Mouse (Mus musculus): Measurements from ENCODE around the gene Scg2. TPM values are rescaled to one million over a fixed set of nuclear protein-coding genes. Genes with fewer than 3 reads are reported as not detected.

Gene Scg2
- 0.08 TPM in 2 replicates for polyA plus RNA-seq (2015; fragmentation: Nextera tagmentation; extraction: Ambion mirVana)

DNA sequence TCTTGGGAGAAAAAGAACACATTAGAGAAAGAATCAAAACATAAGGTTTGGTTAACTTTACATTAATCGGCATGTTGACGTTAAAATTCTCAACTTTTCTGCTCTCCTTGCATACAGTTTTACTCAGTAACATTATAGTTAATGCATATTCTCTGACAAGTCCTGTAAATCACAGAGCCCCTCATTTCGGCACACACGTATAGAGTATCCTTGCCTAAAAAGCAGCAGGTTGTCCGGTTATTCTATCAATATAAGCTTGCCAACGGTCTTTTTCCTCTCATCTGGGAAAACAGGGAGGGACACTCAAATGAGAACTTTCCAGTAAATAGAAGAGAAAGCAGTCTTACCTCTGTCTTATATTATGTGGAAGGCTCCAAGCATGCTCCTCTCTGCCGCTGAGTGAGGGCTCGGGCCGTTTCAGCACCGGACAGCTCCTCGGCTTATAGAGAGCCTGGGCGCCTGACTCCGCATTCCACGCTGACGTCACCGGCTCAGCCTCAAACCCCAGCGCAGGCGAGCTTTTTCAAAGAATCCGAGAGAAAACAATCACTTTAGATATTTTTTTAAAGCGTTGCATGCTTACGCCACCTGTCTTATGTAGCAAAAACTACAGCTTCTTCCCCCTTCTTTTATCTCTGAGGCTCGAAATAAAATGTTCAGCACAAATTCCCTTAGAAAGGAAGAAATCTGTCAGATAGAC, at the start of gene Scg2:
TSS of gene Scg2 (minus strand) at position 512 of the 700 bp plus-strand sequence.
- Histone ChIP-seq H3K4me1 (replicated peaks) (no peaks in the 10 kb centered on the region), H3K4me2 (no peak within 1 kb of the TSS), H3K9me3 (replicated peaks) (no peaks in the 10 kb centered on the region), H3K27ac (replicated peaks) (no peak within 1 kb of the TSS), H3K4me3 (replicated peaks) (no peak within 1 kb of the TSS), H3K9ac (no peak within 1 kb of the TSS), H3K27me3 (no peaks in the 10 kb centered on the region), H3K36me3 (replicated peaks) (no peaks in the 10 kb centered on the region)
- no peak for ATAC-seq (ENCODE audit: insufficient read depth)
- 15% methylated on average over 22 of the region's 22 CpGs for WGBS (ENCODE audit: insufficient replicate concordance)

DNA sequence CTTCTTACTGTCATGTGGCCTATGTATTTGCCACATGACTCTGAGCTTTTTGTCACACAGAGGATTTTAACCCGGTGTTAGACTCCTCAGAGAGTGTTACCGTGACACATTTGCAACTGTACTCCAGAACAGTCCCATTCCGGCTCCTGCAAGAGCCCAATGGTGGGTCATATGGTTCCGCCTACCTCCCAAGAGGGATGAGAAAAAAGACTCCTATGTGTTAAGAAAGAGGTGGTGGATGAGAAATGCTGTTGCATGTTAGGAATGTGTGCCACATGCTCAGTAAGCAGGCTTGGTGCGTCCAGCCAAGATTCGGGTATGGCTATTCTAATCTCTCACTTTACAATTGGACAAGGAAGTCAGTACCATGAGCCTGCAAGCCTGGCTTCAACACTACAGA, 45.6 kb upstream of the Scg2 start:
- H3K27me3 ChIP-seq = no peaks in the 10 kb centered on the region
- no peak overlapping the region for H3K27ac ChIP-seq (replicated peaks)
- no peak for ATAC-seq (ENCODE audit: insufficient read depth)
- no peak overlapping the region for H3K4me2 ChIP-seq
- no peaks in the 10 kb centered on the region for H3K9me3 ChIP-seq (replicated peaks)
- no peaks in the 10 kb centered on the region for H3K36me3 ChIP-seq (replicated peaks)
- no peak overlapping the region for H3K9ac ChIP-seq
- no peaks in the 10 kb centered on the region for H3K4me1 ChIP-seq (replicated peaks)
- no peak overlapping the region for H3K4me3 ChIP-seq (replicated peaks)
- WGBS (ENCODE audit: insufficient replicate concordance) = 64% methylated on average over 6 of the region's 6 CpGs

DNA sequence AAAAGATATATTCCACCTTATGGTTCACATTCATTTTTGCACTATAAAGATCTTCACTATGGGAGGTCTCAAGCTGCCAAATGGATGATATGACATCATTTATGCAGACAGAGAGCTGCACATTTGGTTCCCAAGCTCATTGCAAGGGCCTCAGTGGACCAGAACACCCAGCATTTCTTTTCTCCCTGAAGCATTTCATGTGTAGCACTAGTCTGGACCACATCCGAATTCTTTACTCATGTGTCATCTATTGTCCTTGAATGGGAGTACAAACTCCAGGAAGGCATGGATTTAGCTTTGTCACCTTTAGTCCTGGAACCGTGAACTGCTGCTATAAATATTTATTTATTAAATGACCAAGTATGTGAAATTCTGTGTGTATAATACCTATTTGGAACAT, 30.9 kb upstream of the Scg2 start:
- no peak for ATAC-seq (ENCODE audit: insufficient read depth)
- H3K27me3 ChIP-seq = no peaks in the 10 kb centered on the region
- WGBS (ENCODE audit: insufficient replicate concordance) = 48% methylated on average over 2 of the region's 2 CpGs
- H3K36me3 ChIP-seq (replicated peaks) = no peaks in the 10 kb centered on the region
- H3K4me3 ChIP-seq (replicated peaks) = no peak overlapping the region
- H3K9ac ChIP-seq = no peak overlapping the region
- H3K9me3 ChIP-seq (replicated peaks) = no peaks in the 10 kb centered on the region
- no peaks in the 10 kb centered on the region for H3K4me1 ChIP-seq (replicated peaks)
- H3K4me2 ChIP-seq = no peak overlapping the region
- no peak overlapping the region for H3K27ac ChIP-seq (replicated peaks)

DNA sequence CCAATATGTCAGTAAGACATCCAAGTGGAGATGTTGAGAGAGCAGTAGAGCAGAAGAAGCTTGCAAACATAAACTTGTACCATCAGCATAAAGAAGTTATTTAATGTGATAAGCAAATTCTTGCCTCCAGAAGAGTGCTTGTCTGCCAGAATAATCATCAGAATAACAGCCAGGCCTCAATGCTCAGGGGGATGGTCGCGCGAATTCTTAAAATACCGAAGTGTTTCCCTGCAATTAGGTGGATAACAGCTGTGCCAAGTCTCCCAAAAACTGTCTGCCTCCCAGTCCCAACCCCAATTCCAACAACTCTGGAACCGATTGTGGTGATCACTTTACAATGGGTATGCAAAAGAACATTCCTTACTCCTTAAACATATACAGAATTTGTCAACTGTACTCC, 30.0 kb upstream of the Scg2 start:
- no peak overlapping the region for H3K9ac ChIP-seq
- H3K9me3 ChIP-seq (replicated peaks) = no peaks in the 10 kb centered on the region
- H3K4me1 ChIP-seq (replicated peaks) = no peaks in the 10 kb centered on the region
- H3K27ac ChIP-seq (replicated peaks) = no peak overlapping the region
- H3K4me2 ChIP-seq = no peak overlapping the region
- H3K36me3 ChIP-seq (replicated peaks) = no peaks in the 10 kb centered on the region
- ATAC-seq (ENCODE audit: insufficient read depth) = no peak
- WGBS (ENCODE audit: insufficient replicate concordance) = 65% methylated on average over 5 of the region's 5 CpGs
- no peaks in the 10 kb centered on the region for H3K27me3 ChIP-seq
- no peak overlapping the region for H3K4me3 ChIP-seq (replicated peaks)

DNA sequence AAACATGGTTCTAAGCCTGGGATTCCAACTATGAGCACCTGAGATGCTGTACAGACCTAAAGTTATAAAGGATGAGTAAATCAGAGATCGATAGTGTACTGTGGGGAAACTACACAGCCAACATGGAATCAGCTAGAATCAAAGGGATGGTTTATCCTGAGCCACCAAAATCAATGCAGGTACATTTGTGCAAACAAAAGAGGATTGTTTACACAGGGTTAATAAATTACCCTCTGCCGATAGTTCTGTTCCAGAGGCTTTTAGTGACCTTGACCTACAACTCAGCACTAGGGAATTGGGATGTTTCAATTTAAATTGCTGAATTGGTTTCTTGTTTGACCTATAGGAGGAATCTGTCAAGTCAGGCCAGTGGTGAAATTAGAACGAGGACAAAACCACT, 26.7 kb upstream of the Scg2 start:
- WGBS (ENCODE audit: insufficient replicate concordance) = 45% methylated on average over 3 of the region's 3 CpGs
- peak; percentile 85 for ATAC-seq (ENCODE audit: insufficient read depth)
- no peaks in the 10 kb centered on the region for H3K4me1 ChIP-seq (replicated peaks)
- H3K9ac ChIP-seq = no peak overlapping the region
- H3K4me2 ChIP-seq = no peak overlapping the region
- H3K27me3 ChIP-seq = no peaks in the 10 kb centered on the region
- H3K27ac ChIP-seq (replicated peaks) = no peak overlapping the region
- no peaks in the 10 kb centered on the region for H3K9me3 ChIP-seq (replicated peaks)
- no peak overlapping the region for H3K4me3 ChIP-seq (replicated peaks)
- H3K36me3 ChIP-seq (replicated peaks) = no peaks in the 10 kb centered on the region

DNA sequence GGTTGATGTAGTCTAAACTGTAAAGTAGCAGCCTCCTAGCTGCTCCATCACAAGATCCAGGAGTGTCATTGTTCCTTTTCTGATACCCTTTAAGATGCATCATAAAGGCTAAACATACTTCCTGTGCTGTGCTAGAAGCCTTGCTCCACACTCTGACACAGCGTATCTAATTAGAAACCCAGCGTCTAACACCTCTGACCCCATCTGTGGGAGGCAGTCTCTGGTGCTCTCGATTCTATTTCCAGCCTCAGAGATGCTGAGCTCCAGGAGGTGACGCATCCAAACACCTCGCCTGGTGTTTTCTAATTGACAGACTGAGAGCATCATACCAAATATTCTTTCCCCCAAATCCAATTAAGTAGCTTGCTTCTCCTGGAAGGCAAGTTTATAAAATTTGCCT, 18.6 kb upstream of the Scg2 start:
- no peak overlapping the region for H3K4me3 ChIP-seq (replicated peaks)
- H3K4me1 ChIP-seq (replicated peaks) = no peaks in the 10 kb centered on the region
- H3K27me3 ChIP-seq = no peaks in the 10 kb centered on the region
- no peak for ATAC-seq (ENCODE audit: insufficient read depth)
- H3K9ac ChIP-seq = no peak overlapping the region
- H3K4me2 ChIP-seq = no peak overlapping the region
- H3K27ac ChIP-seq (replicated peaks) = no peak overlapping the region
- 39% methylated on average over 5 of the region's 5 CpGs for WGBS (ENCODE audit: insufficient replicate concordance)
- H3K9me3 ChIP-seq (replicated peaks) = no peaks in the 10 kb centered on the region
- no peaks in the 10 kb centered on the region for H3K36me3 ChIP-seq (replicated peaks)

DNA sequence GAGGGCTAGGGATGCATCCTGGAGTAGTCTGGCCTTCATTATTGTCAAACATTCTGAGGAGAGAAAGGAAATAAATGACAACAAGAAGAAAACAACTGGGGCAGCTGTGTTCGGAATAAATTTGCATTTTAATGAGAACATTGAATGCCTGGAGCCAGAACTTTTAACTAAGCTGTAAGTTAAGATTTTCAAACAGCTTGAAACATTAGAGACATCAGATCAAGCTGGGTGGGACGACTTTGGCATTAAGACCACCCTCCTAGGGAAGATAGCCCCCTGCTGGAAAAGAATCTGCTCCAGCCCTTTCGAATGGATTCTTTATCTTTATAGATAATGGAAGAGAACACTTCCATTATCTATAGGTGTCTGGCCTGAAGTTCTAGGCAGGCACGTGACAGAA, 14.2 kb upstream of the Scg2 start:
- Histone ChIP-seq H3K36me3 (replicated peaks) (no peaks in the 10 kb centered on the region), H3K27me3 (no peaks in the 10 kb centered on the region), H3K9me3 (replicated peaks) (no peaks in the 10 kb centered on the region), H3K9ac (no peak overlapping the region), H3K27ac (replicated peaks) (no peak overlapping the region), H3K4me2 (no peak overlapping the region), H3K4me1 (replicated peaks) (no peaks in the 10 kb centered on the region), H3K4me3 (replicated peaks) (no peak overlapping the region)
- WGBS (ENCODE audit: insufficient replicate concordance) = 26% methylated on average over 4 of the region's 4 CpGs
- ATAC-seq (ENCODE audit: insufficient read depth) = no peak

DNA sequence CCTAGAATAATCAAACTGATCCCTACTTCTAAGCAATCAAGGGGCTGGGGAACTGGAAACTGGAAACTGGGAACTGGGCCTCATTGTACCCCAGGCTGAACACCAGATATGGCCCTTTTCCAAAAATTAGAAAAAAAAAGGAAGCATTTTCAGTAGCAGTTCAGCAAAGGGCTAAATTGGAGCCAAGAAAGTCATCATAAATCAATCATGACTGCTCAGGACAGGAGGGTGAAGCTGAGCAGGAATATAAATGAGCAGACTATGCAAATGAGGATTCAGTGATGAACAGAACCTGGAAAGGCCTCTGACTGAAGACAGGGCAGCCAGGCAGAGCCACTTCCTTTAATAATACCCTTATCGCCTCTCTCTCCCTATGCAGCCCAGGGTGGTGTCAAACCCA, 12.4 kb upstream of the Scg2 start:
- no peak overlapping the region for H3K4me2 ChIP-seq
- H3K27ac ChIP-seq (replicated peaks) = no peak overlapping the region
- WGBS (ENCODE audit: insufficient replicate concordance) = 61% methylated on average over 1 of the region's 1 CpGs
- no peaks in the 10 kb centered on the region for H3K9me3 ChIP-seq (replicated peaks)
- no peak for ATAC-seq (ENCODE audit: insufficient read depth)
- H3K9ac ChIP-seq = no peak overlapping the region
- no peaks in the 10 kb centered on the region for H3K36me3 ChIP-seq (replicated peaks)
- H3K27me3 ChIP-seq = no peaks in the 10 kb centered on the region
- H3K4me1 ChIP-seq (replicated peaks) = no peaks in the 10 kb centered on the region
- H3K4me3 ChIP-seq (replicated peaks) = no peak overlapping the region

DNA sequence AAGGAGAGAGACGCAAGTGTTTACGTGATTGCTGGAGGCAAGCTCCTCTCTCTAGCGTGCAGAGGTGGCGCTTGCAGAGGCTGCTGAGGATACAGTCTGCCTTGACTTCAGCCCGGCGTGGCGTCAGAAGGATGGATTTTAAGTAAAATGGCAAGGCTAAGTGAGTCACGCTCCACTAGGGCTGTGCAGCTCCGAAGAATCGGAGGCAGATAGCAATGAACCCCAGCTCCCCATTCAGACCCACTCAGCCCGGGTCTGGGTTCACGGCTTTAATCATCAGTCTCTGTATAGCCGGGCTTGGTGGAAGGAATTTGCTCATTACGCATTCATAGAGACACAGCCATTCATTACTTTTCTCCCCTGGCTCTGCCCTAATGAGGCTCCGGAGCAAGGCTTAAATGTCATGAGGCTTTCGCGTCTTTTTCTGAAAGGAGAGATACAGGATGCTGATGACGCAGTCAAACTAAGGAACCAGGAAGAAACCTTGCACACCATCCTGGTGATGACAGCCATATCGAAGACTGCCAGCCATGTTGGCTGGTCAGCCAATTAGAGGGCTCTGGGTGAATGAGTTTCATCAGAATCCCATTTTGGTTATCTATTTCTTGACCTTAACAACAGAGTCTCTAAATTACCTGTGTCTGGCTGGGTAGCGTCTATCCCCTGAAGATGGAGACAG, 10.6 kb upstream of the Scg2 start:
- H3K4me3 ChIP-seq (replicated peaks) = no peak overlapping the region
- H3K36me3 ChIP-seq (replicated peaks) = no peaks in the 10 kb centered on the region
- no peak overlapping the region for H3K4me2 ChIP-seq
- no peaks in the 10 kb centered on the region for H3K4me1 ChIP-seq (replicated peaks)
- H3K27ac ChIP-seq (replicated peaks) = no peak overlapping the region
- no peaks in the 10 kb centered on the region for H3K27me3 ChIP-seq
- WGBS (ENCODE audit: insufficient replicate concordance) = 24% methylated on average over 20 of the region's 20 CpGs
- ATAC-seq (ENCODE audit: insufficient read depth) = no peak
- no peak overlapping the region for H3K9ac ChIP-seq
- H3K9me3 ChIP-seq (replicated peaks) = no peaks in the 10 kb centered on the region

DNA sequence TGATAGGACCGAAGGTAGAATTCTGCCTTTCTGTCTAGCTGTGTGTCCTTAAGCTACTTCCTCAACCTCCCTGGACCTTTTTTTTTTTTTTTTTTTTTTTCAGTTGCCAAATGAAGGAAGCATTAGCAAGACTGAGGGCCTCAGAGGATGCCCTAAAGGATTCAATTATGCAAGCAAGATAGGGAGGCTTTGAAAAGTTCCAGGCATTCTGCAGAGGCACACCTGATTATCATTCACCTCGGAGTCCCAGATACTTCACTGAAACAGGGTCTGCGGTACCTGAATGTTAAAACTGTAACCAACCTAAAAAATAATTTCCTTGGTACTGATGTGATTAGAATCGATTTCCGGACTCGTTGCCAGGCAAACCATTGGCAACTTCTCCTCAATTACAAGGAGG, 10.0 kb upstream of the Scg2 start:
- 19% methylated on average over 6 of the region's 6 CpGs for WGBS (ENCODE audit: insufficient replicate concordance)
- no peak overlapping the region for H3K4me3 ChIP-seq (replicated peaks)
- no peaks in the 10 kb centered on the region for H3K9me3 ChIP-seq (replicated peaks)
- no peaks in the 10 kb centered on the region for H3K4me1 ChIP-seq (replicated peaks)
- H3K36me3 ChIP-seq (replicated peaks) = no peaks in the 10 kb centered on the region
- H3K9ac ChIP-seq = no peak overlapping the region
- no peak overlapping the region for H3K27ac ChIP-seq (replicated peaks)
- no peak overlapping the region for H3K4me2 ChIP-seq
- no peak for ATAC-seq (ENCODE audit: insufficient read depth)
- no peaks in the 10 kb centered on the region for H3K27me3 ChIP-seq

DNA sequence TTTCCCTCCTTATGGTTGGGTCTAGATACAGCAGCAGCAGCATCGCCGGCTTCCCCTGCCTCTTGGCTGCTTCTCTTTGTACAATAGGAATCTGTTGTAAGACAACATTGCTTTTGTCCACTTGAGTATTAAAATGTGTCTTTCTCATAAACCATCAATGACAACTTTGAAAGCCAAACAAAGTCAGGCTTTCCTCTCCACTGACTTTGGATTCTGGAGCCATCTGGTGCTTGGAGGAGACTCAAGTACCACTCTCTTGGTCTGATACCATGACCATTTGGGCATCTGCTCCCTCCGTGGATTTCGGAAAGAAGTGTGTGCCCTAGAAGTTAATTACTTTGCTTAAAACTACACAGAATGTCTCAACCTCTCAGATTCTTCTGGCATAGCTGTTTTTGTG, 5.7 kb upstream of the Scg2 start:
- H3K9me3 ChIP-seq (replicated peaks) = no peaks in the 10 kb centered on the region
- H3K36me3 ChIP-seq (replicated peaks) = no peaks in the 10 kb centered on the region
- H3K27ac ChIP-seq (replicated peaks) = no peak overlapping the region
- no peak overlapping the region for H3K4me3 ChIP-seq (replicated peaks)
- H3K4me1 ChIP-seq (replicated peaks) = no peaks in the 10 kb centered on the region
- no peak overlapping the region for H3K4me2 ChIP-seq
- ATAC-seq (ENCODE audit: insufficient read depth) = no peak
- H3K27me3 ChIP-seq = no peaks in the 10 kb centered on the region
- WGBS (ENCODE audit: insufficient replicate concordance) = 64% methylated on average over 4 of the region's 4 CpGs
- no peak overlapping the region for H3K9ac ChIP-seq

DNA sequence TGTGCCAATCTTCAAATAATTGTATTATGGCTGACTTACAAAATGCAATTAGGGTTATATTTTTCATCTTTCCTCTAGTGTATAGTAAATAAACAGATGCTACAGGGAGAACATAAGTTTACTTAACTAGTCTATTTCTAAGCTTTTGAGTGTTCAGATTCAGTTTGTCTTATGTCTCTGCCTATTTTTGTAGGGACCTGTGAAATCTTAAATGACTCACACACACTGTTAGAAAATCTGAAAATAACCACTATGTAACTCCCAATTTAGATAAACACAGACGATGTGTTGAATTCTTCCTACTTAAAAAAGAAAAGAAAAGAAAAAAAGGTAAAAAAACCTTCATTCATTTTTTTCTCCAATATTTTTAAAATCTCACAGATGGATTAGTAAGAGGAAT, 2.2 kb downstream of the Scg2 start:
- H3K27ac ChIP-seq (replicated peaks) = no peak overlapping the region
- ATAC-seq (ENCODE audit: insufficient read depth) = no peak
- no peaks in the 10 kb centered on the region for H3K36me3 ChIP-seq (replicated peaks)
- no peak overlapping the region for H3K9ac ChIP-seq
- H3K4me1 ChIP-seq (replicated peaks) = no peaks in the 10 kb centered on the region
- H3K4me3 ChIP-seq (replicated peaks) = no peak overlapping the region
- H3K4me2 ChIP-seq = no peak overlapping the region
- no peaks in the 10 kb centered on the region for H3K9me3 ChIP-seq (replicated peaks)
- no peaks in the 10 kb centered on the region for H3K27me3 ChIP-seq
- WGBS (ENCODE audit: insufficient replicate concordance) = 40% methylated on average over 1 of the region's 1 CpGs
